Mouse (Mus musculus) cortical plate, adult 2 months (tissue): Measurements from ENCODE around the gene Dtx3.

Experiments
- CTCF ChIP-seq: fragments of 200-500 bp; IDR thresholded peaks from 2 replicates; pipeline ENCODE4 v1.5.1; 2011; ENCODE audit warnings: mild to moderate bottlenecking, control low read depth, low read length; ENCODE audit not compliant: insufficient read depth; ENCODE audit errors: extremely low read depth
- POLR2A ChIP-seq: fragments of 200-500 bp; IDR thresholded peaks from 2 replicates; pipeline ENCODE4 v1.6.1; 2011; ENCODE audit warnings: mild to moderate bottlenecking, low read length, control low read depth; ENCODE audit not compliant: insufficient read depth; ENCODE audit errors: extremely low read depth

DNA sequence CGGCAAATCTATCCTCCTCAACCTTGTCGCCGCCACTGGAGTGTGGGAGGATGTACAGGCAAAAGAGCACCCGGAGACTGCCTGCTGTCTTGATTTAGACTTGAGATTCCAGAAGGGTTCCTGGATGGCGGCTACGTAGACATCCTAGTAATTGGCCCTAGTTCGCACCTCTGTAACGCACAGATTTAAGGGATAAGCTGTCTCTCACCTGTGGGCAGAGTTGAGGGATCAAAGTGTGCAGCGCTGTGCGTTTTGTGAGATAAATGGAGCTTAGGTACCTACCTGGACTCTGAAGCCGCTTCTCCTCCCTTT is 29.2 kb downstream of the Dtx3 start:
- TF ChIP-seq CTCF (no peak), POLR2A (no peak)
